Mouse (Mus musculus) urinary bladder, postnatal 4 days (tissue): ENCODE data around the gene Wee2.

Experiments used
- DNase-seq, 2 experiments: peaks; one replicate each; pipeline ENCODE4 v3.0.0; 2021 to 2022; ENCODE audit warnings: low spot score in 2 of 2

Wee2 gene

DNA sequence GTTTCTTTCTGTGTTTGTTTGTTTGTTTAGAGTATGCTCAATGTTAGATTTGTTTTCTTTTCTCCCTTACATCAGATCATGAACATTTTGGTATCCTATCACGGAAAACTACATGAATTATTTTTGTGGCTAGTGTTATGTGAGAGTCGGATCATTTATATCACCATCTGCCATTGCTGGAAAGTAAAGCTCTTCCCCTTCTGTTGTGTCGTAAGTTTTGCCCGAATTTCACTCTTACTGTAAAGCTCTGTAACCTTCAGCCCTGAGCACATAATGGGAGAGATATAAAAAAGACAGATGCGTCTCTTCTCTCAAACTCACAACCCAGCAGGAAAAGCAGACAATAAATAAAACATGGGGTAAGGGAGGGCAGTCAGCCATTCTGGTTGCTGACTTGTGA lies at the start of gene Wee2:
Wee2 (plus strand) TSS at position 153 of the 400 bp plus-strand sequence.
- no peak for DNase-seq

DNA sequence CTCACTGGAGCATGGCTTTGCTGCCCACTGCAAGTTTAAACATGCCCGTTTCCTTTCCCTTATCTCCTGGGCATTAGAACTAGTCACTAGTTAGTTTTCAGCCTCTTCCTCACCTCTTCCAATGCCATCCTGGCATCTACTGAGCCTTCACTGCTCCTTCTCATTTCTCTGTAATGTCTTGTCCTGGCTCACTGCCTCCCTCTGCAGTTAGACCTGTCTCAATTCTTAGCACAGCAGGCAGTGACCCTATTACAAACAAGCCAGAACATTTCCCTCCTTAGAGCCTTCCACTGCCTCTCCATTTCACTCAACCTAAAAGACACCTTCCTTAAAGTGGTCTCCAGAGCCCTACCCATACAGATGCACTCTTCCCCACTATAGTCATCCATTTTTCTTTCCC lies 47.9 kb upstream of the Wee2 start:
- no peak for DNase-seq

DNA sequence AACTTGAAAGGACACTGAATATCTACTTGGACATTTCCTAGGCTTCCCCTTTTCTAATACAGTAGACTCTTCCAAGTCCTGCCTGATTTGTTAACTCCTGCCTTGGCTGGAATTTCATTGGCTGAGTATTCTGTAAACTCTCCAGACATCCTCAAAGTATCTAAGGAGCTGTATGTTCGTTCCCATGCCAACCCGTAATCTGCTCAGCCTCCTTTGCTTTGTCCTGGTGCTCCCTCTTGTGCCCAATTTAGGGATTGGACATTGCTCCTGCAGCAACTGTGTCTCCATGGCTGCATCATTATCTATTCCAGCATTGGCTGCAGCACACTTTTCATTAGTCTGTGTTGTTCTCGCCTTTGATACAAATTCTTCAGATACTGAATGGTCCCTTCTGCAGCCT lies 45.7 kb upstream of the Wee2 start:
- DNase-seq: peak; percentile 35 to 72

DNA sequence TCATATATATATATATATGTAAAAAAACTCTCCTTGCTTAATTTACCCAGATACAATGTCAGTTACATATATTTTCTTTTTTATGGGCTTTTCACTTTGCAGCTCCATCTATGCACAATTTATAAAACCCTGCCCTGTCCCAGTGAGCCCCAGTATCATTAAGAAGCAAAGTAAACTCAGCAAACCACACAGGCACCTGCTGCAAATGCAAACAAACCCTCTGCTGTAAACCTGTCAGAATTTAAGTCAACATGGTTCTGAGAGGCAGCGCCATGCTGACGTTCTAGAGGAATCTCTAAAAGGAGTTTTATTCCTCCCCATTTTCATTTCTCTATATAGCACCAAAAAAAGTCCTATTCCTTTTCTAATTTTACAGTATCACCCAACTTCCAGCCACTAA lies 36.9 kb upstream of the Wee2 start:
- DNase-seq: no peak

DNA sequence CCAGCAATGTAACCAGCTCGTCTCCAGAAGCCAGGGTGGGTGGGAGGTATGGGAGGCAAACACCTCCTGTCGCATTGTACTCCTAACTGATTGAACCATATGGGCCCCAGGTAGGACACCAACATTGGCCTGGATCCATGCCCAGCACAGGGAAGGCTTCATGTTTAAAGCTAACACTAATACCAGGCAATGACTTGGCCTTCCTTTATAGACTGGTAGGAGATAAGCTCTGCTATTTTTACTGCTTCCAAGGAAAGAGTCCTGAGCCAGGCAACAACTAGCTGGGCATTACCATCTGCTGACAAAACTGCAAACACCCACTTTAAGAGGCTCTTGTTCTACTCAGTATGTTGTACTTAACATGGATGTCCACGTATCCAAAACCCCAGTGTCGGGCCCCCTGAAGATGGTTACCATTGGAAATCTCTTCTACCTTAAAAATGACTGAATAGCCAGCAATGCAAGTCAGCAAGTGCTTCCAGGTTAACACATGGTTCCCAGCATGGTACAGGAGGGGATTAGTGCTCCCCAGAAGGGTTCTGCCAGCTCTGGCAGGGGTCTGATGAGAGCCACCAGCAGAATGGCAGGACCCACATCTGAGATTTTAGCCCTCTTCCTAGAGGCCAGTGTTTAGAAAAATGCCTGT lies 35.1 kb upstream of the Wee2 start:
- peak in 1 of 2 experiments; percentile 45 for DNase-seq

DNA sequence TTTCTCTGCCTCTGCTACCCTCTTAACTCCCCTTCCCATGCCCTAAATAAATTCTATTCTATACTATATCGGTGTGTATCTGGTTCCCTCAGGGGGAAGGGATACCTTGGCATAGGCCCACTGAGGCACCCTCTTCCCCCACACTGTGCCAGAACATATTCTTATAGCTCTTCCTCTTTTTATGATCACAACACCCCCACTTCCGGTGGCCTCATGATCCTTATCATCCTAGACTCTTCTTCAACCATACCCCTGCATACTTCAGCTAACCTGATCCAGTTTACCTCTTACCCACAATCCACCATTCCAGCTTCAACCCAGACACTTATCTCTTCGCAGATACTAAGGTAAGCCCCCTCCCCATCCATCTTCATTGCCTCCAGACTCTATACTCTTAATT lies 27.8 kb upstream of the Wee2 start:
- peak in 1 of 2 experiments; percentile 20 for DNase-seq

DNA sequence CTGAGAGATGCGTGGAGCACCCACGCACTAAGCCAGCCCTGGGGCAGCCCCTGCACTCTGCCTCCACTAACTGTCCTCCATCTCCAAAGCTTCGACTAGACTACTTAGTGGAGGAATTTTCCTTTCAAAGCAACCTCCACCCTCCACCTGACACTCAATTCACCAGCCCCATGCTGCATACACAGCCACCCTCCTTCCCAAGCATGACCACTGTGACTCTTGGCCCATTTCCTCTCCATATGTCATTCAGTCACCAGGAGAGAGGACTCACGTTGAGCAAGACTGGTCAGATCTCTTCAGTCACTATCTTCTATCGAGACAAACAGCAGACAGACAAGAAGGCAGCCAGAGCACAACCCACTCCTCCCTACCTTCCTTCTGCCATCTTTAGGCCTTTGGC lies 25.8 kb upstream of the Wee2 start:
- DNase-seq: peak in 1 of 2 experiments; percentile 16

DNA sequence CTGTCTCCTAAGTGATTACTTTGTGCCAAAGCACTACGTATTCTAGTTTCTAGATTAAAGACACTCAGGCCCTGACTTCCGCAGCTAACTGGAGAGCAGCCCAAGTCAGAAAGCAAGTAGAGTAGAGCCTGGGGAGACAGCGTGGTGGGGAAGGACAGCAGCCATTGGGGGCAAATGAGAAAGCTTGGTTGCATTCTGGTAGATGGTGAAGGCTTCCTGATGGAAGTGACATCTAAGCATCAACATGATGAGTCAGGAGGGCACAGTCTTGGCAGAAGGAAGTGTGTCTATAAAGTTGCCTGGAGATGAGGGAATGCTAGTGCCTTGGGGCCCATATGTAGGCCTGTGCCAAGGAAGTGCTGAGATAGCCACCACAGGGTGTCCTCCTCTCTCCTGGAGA lies 25.3 kb upstream of the Wee2 start:
- DNase-seq: peak in 1 of 2 experiments; percentile 44

DNA sequence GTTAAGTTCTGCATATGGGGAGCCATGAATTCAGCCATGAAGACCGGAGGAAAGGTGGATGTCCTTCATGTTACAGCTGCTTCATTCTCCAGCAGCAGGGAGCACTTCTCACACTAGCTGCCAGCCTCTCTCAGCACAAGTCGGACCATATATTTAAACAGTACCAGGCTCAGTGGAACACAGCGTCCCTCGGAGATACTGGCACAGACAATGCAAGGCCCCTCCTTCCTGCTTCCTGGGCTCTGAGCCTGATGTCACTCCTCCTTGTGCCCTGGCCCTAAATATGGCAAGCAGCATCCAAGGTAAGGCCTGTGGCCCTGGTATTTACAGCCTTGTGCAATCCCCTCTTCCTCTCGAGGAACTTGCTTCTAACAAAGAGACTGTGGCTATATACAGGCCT lies 23.1 kb upstream of the Wee2 start:
- peak in 1 of 2 experiments; percentile 47 for DNase-seq

DNA sequence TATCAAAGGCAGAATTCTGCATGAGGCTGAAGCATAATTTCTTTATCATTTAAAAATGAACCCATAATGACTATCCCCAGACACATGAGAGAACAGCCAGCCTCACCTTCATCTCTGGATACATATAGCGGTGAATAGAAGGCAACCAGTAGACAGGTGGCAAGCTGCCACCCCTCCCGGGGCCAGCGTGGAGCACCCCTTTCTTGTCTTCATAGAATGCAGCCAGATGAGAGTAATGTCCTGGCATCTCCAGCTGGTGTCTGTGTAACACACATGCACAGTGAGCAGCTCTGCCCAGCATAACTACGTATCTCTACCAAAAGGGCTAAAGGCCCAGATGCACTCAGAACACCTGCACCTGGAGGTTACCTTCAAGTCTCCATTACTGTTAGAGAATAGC lies 20.5 kb upstream of the Wee2 start:
- peak in 1 of 2 experiments; percentile 54 for DNase-seq

DNA sequence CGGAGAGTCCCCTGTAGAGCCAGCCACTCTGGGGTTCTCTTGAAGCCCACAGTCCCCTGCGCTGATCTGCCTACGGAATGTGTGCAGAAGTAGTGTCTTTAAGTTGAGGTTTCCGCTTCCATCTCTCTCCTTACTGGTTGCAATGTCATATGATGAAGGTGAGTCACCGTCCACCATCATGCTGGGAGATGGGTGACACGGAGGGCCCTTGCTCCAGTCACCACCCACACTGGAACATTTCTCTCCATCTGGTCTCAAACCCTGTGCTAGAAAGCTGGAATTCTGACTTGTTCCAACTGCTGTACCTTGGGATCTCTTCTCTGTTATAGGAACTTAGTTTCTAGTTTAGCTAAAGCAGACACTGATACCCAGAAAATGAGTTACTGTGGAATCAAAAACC lies 17.8 kb upstream of the Wee2 start:
- DNase-seq: peak in 1 of 2 experiments; percentile 36

DNA sequence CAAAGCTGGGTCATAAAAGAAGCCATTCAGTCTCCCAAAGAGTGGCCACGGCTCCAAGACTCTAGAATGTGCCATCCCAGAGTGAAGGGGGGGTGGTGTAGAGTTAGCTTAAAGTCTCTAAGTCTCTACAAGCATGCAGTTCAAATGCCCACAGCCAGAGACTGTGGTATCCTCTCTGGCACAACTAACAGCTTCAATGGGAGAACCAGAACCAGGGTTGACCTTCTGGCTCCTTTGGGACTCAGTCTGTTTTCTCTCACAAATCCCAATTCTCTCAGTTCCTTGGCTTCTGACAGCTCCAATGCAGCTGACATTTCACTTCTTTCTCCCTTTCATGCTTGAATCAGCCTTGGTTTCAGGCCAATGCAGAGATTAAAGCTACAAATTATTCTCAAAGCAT lies 15.9 kb upstream of the Wee2 start:
- no peak for DNase-seq

DNA sequence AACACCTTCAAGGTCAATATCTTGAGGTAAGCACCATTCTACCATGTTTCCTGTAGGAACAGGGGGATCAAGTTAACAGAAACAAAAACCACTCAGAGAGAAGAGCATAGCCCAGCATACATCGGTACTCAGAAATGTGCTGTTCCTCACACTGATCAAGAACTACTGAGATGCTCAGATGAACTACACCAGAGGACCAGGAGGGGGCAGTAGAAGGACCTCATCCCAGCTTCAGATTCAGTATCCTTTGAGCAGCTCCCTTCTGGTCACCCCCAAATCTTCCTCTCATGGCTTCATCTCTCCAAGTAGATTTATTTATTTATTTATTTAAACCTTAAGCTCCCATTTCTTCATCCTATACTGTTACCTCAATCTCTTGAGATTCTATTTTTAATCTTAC lies 15.1 kb upstream of the Wee2 start:
- DNase-seq: peak in 1 of 2 experiments; percentile 52

DNA sequence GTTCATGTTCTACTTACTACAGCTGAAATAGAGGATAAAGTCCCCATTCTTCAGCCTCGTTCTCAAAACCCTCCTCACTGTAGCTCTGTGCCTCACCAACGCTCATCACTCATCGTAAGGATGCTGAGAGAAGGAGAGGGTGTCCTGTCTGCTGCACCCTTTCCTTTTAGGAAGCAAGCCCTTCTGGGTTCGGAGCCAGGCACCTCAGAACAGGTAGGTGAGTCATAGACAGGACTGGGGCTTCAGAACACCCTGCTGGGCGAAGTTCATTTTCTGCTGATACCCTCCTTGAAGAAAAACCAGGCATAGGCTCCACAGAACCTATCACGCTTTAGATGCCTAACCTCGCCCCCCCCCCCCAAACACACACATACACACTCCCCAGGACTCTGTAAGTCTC lies 11.4 kb upstream of the Wee2 start:
- DNase-seq: no peak

DNA sequence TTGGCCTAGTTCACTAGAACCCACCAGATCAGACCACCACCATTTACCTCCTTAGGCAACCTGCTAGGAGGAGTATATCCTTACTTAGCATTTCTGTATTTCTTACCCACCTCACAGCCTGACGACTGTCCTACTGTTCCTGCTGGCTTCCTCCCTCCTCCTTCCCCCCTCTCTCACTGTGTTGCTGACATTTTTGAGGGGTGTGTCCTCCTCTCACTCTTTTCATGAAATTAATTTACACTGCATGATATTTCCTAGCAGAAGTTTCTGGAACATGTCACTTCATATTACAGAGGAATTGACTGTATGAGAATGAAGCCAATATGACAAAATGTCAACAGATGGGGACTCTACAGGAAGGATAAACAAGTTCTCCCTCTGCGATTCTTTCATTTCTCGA lies 10.2 kb upstream of the Wee2 start:
- no peak for DNase-seq

DNA sequence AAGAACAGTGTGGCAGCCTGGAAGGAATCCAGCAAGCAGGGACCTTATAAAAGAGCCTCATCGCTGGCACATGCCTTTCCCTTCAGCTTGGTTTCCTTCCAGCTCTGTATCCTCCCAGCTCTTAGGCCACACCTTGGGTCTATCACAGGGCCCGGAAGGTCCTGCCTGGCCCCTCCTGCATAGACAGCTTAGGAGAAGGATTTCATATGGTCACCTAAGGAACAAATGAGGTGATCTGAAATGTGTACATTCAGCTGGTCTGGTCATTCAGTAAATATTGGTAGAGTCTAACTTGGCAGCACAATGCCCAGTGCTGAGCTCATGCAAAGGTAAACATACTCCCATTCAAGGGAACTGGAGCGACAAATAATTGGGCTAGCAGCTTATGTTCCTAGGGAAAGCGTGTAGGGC lies 9.4 kb upstream of the Wee2 start:
- DNase-seq: no peak

DNA sequence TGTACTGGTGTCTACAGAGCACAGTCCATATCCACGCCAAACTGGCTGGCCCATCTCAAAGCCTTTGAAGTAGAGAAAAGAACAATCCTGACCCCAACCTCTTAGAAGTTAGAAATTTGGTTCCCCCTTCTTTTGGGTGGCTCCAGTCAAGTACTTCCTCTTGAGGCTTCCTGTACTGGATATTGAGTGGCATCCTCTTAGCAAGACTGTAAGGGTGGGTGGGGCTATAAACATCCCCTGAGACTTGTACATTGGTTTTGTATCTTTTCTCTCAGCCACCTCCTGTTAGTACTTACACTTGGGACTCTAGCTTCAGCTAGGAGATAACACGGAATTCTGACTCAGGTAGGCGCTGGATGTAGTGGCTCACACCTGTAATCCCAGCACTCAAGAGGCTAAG lies 8.6 kb upstream of the Wee2 start:
- DNase-seq: no peak

DNA sequence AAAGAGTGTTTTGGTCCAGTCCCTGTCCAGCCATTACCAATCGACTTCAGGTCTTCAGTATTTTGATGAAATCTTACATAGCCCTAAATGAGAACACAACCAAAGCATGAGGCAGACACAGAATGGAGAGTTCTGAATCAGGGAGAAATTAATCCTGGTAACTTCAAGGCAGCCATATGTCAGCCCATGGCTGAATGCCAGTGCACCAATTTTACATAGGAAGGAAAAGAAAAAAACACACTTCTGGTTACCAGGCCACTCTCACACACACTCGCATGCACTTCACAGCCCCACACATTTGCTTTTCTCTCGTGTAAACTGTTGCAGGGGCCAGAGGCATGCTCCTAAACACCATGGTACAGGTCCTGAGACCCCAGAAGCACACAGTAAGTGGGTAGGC lies 8.0 kb upstream of the Wee2 start:
- DNase-seq: no peak

DNA sequence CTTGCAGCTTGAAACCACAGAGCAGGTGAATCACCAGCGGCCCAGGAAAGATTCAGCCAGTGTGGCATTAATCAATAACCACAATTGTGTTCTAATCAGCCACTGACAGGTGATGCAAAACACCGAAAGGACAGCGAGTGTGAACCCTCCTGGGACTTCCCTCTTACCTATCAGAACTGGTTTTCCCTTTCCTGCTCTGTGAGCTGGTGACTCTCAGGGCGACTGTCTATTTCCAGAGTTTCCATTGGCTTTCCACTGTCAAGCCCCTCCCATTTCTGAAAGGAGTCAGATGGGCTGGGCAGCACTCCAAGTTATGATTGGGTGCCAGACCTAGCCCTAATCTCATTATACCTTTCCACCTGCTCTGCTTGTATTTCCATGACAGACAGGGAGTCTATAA lies 7.5 kb upstream of the Wee2 start:
- DNase-seq: no peak

DNA sequence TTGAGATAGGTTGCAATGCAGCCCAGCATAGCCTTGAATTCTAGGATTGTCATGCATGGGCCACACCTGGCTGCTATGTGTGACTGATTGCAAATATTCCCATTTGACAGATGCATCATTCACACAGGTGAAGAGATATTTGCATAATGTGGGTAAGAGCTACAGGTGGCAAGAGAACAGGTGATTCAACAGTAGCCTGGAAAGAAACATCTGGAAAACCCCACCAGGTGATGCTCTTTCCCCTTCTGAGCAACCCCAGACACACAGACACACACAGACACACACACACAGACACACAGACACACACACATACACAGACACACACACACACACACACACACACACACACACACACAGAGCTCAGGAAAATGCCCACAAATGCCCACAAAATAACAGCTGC lies 7.1 kb upstream of the Wee2 start:
- DNase-seq: no peak

DNA sequence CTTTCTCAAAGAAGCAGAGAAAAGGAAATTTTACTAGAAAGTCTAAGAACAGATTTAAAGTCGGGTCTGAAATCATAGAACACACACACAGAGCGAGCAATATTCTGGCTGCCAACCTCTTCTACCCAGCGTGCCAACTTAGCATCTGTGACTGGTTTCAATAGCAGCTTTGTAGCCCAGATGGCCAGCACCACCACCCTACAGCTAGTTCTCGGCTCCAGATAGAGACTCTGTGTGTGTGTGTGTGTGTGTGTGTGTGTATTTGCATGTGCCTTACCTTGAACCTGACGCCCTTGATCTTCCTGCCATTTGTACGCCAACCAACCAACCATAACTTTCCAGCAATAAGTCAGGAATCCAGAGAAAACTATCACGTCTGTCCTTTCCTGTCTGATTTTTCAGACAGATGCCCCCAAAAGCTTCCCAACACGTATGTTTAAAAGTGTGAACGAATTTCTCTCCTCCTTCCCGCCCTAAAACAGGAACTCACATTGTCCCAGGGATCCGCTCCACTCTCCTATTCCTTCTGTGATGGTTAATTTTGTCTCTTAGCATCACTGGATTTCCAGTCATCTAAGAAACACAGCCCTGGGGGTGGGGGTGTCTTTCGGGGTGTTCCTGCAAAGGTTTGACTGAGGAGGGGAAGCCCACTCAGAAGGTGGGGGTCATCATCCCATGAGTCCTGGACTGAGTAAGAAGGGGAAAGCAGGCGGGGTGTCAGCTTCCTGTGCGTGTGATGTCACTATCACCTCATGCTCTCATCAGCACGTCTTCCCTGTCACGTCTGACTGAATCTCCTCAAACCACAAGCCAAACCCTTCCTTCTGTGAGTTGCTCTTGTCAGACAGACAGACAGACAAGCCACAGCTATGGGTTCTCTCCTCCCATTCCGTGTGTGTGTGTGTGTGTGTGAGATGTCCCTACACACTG lies 6.3 kb upstream of the Wee2 start:
- DNase-seq: no peak

DNA sequence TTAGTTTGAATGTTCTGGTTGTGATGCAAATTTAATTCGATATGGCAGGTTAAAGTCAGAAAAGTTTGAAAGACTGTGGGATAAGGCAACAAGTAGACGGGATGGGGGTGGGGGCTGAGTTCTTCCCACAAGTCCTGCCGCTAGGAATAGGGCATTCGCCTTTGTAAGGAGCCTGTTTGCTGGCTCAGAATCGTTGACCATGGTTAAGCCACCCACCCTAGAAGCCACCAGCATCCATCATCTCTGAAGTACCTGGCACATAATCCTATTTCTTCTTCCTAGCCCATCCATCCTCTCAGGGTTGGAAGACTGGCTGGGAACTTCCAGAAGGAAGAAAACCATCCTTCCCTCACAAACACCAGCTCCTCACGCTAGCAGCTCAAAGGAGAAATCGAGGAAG lies 4.2 kb upstream of the Wee2 start:
- DNase-seq: no peak
